In genomic region chr2:89977709-89978108, GRCm38 (mm10) we compare ENCODE assay signal across 52 mouse cellular contexts. TPM values are rescaled to one million over a fixed set of nuclear protein-coding genes. Genes with fewer than 3 reads are reported as not detected.
"Had no signal": no experiment of that assay in that cellular context is flagged by ENCODE, and none has a peak within 500 bp of the region (broad histone marks: within the 10 kb centered on the region; RNA-seq: fewer than 3 reads in every experiment).

No protein-coding gene starts in this region.

- H3K4me1 ChIP-seq: heart, embryonic 10.5 days; heart, embryonic 12.5 days; heart, embryonic 13.5 days; heart, embryonic 15.5 days; hindbrain, embryonic 10.5 days; hindbrain, embryonic 12.5 days; hindbrain, embryonic 13.5 days; hindbrain, embryonic 15.5 days; intestine, embryonic 15.5 days had no signal

- H3K9me3 ChIP-seq: heart, embryonic 10.5 days; heart, embryonic 12.5 days; heart, embryonic 13.5 days; heart, embryonic 15.5 days; hindbrain, embryonic 10.5 days; hindbrain, embryonic 12.5 days; hindbrain, embryonic 13.5 days; hindbrain, embryonic 15.5 days; intestine, embryonic 15.5 days; kidney, embryonic 15.5 days had no signal

- H3K27me3 ChIP-seq: heart, embryonic 12.5 days; heart, embryonic 13.5 days; heart, embryonic 15.5 days; hindbrain, embryonic 12.5 days; hindbrain, embryonic 13.5 days; hindbrain, embryonic 15.5 days; intestine, embryonic 15.5 days; kidney, embryonic 15.5 days had no signal

- H3K27ac ChIP-seq: heart, embryonic 10.5 days; heart, embryonic 13.5 days; heart, embryonic 15.5 days; hindbrain, embryonic 10.5 days; hindbrain, embryonic 12.5 days; hindbrain, embryonic 13.5 days; hindbrain, embryonic 14.5 days; hindbrain, embryonic 15.5 days; hindbrain, postnatal 0 days; intestine, embryonic 15.5 days; kidney, embryonic 15.5 days; kidney, postnatal 0 days; layer of hippocampus, adult 2 months; left cerebral cortex, adult 2 months had no signal

- H3K36me3 ChIP-seq: heart, embryonic 10.5 days; heart, embryonic 12.5 days; heart, embryonic 13.5 days; heart, embryonic 15.5 days; hindbrain, embryonic 10.5 days; hindbrain, embryonic 12.5 days; hindbrain, embryonic 13.5 days; hindbrain, embryonic 15.5 days; intestine, embryonic 15.5 days; kidney, embryonic 15.5 days had no signal

- H3K4me3 ChIP-seq: heart, embryonic 10.5 days; heart, embryonic 12.5 days; heart, embryonic 13.5 days; heart, embryonic 15.5 days; hindbrain, embryonic 10.5 days; hindbrain, embryonic 12.5 days; hindbrain, embryonic 13.5 days; hindbrain, embryonic 15.5 days; intestine, embryonic 15.5 days; kidney, embryonic 15.5 days; layer of hippocampus, adult 2 months; left cerebral cortex, adult 2 months had no signal

- H3K9ac ChIP-seq: heart, embryonic 12.5 days; heart, embryonic 13.5 days; heart, embryonic 15.5 days; hindbrain, embryonic 12.5 days; hindbrain, embryonic 13.5 days; hindbrain, embryonic 14.5 days; hindbrain, embryonic 15.5 days; intestine, embryonic 15.5 days; kidney, embryonic 15.5 days had no signal

- DNase-seq: heart, postnatal 10 days; heart, postnatal 14 days; heart, postnatal 36 days; heart, postnatal 4 days; kidney, adult 11 months; kidney, adult 18-20 months; kidney, adult 2 months; kidney, adult 8-10 months; kidney, adult 9 months; kidney, postnatal 10 days; kidney, postnatal 14 days; kidney, postnatal 25 days; kidney, postnatal 36 days; kidney, postnatal 4 days; layer of hippocampus, adult 9-11 months; layer of hippocampus, postnatal 36 days had no signal

- H3K4me2 ChIP-seq: heart, embryonic 11.5 days; heart, embryonic 12.5 days; heart, embryonic 13.5 days; heart, embryonic 15.5 days; hindbrain, embryonic 12.5 days; hindbrain, embryonic 13.5 days; hindbrain, embryonic 14.5 days; hindbrain, embryonic 15.5 days; intestine, embryonic 15.5 days; kidney, embryonic 15.5 days had no signal

RNA-seq across cellular contexts. Expression of gene Olfr1260, which starts 3.6 kb away (rescaled TPM):
- total RNA-seq: heart, postnatal 10 days; heart, postnatal 14 days; heart, postnatal 25 days; heart, postnatal 36 days; heart, postnatal 4 days; hematopoietic stem cell, adult 5-6 weeks; hindbrain, postnatal 0 days; layer of hippocampus, adult 18-20 months; layer of hippocampus, adult 2 months; layer of hippocampus, adult 8-10 months; layer of hippocampus, postnatal 10 days; layer of hippocampus, postnatal 14 days; layer of hippocampus, postnatal 25 days; layer of hippocampus, postnatal 36 days; left cerebral cortex, adult 18-20 months; left cerebral cortex, adult 2 months had no signal
- polyA plus RNA-seq: heart, embryonic 10.5 days; heart, embryonic 11.5 days; heart, embryonic 12.5 days; heart, embryonic 13.5 days; heart, embryonic 14.5 days; heart, embryonic 15.5 days; heart, embryonic 16.5 days; heart, postnatal 0 days; hindbrain, embryonic 10.5 days; hindbrain, embryonic 11.5 days; hindbrain, embryonic 12.5 days; hindbrain, embryonic 13.5 days; hindbrain, embryonic 14.5 days; hindbrain, embryonic 15.5 days; hindbrain, embryonic 16.5 days; hindbrain, postnatal 0 days; inflammation-experienced regulatory T-cells, adult 6 months; intestine, embryonic 14.5 days; intestine, embryonic 15.5 days; intestine, embryonic 16.5 days; intestine, postnatal 0 days; kidney, adult 2 months; kidney, embryonic 14.5 days; kidney, embryonic 15.5 days; kidney, embryonic 16.5 days; kidney, postnatal 0 days; large intestine, adult 2 months had no signal

RNA-seq across cellular contexts. Expression of gene Olfr1261, which starts 13.3 kb away (rescaled TPM):
- total RNA-seq: heart, postnatal 10 days; heart, postnatal 14 days; heart, postnatal 25 days; heart, postnatal 36 days; heart, postnatal 4 days; hematopoietic stem cell, adult 5-6 weeks; hindbrain, postnatal 0 days; layer of hippocampus, adult 18-20 months; layer of hippocampus, adult 2 months; layer of hippocampus, adult 8-10 months; layer of hippocampus, postnatal 10 days; layer of hippocampus, postnatal 14 days; layer of hippocampus, postnatal 25 days; layer of hippocampus, postnatal 36 days; left cerebral cortex, adult 18-20 months; left cerebral cortex, adult 2 months had no signal
- polyA plus RNA-seq: heart, embryonic 10.5 days; heart, embryonic 11.5 days; heart, embryonic 12.5 days; heart, embryonic 13.5 days; heart, embryonic 14.5 days; heart, embryonic 15.5 days; heart, embryonic 16.5 days; heart, postnatal 0 days; hindbrain, embryonic 10.5 days; hindbrain, embryonic 11.5 days; hindbrain, embryonic 12.5 days; hindbrain, embryonic 13.5 days; hindbrain, embryonic 14.5 days; hindbrain, embryonic 15.5 days; hindbrain, embryonic 16.5 days; hindbrain, postnatal 0 days; inflammation-experienced regulatory T-cells, adult 6 months; intestine, embryonic 14.5 days; intestine, embryonic 15.5 days; intestine, embryonic 16.5 days; intestine, postnatal 0 days; kidney, adult 2 months; kidney, embryonic 14.5 days; kidney, embryonic 15.5 days; kidney, embryonic 16.5 days; kidney, postnatal 0 days; large intestine, adult 2 months had no signal

RNA-seq across cellular contexts. Expression of gene Olfr1262, which starts 22.2 kb away (rescaled TPM):
- total RNA-seq: heart, postnatal 10 days; heart, postnatal 14 days; heart, postnatal 25 days; heart, postnatal 36 days; heart, postnatal 4 days; hematopoietic stem cell, adult 5-6 weeks; hindbrain, postnatal 0 days; layer of hippocampus, adult 18-20 months; layer of hippocampus, adult 2 months; layer of hippocampus, adult 8-10 months; layer of hippocampus, postnatal 10 days; layer of hippocampus, postnatal 14 days; layer of hippocampus, postnatal 25 days; layer of hippocampus, postnatal 36 days; left cerebral cortex, adult 18-20 months; left cerebral cortex, adult 2 months had no signal
- polyA plus RNA-seq: heart, embryonic 10.5 days; heart, embryonic 11.5 days; heart, embryonic 12.5 days; heart, embryonic 13.5 days; heart, embryonic 14.5 days; heart, embryonic 15.5 days; heart, embryonic 16.5 days; heart, postnatal 0 days; hindbrain, embryonic 10.5 days; hindbrain, embryonic 11.5 days; hindbrain, embryonic 12.5 days; hindbrain, embryonic 13.5 days; hindbrain, embryonic 14.5 days; hindbrain, embryonic 15.5 days; hindbrain, embryonic 16.5 days; hindbrain, postnatal 0 days; inflammation-experienced regulatory T-cells, adult 6 months; intestine, embryonic 14.5 days; intestine, embryonic 15.5 days; intestine, embryonic 16.5 days; intestine, postnatal 0 days; kidney, adult 2 months; kidney, embryonic 14.5 days; kidney, embryonic 15.5 days; kidney, embryonic 16.5 days; kidney, postnatal 0 days; large intestine, adult 2 months had no signal

RNA-seq across cellular contexts. Expression of gene Olfr1259, which starts 29.2 kb away (rescaled TPM):
- total RNA-seq: heart, postnatal 10 days; heart, postnatal 14 days; heart, postnatal 25 days; heart, postnatal 36 days; heart, postnatal 4 days; hematopoietic stem cell, adult 5-6 weeks; hindbrain, postnatal 0 days; layer of hippocampus, adult 18-20 months; layer of hippocampus, adult 2 months; layer of hippocampus, adult 8-10 months; layer of hippocampus, postnatal 10 days; layer of hippocampus, postnatal 14 days; layer of hippocampus, postnatal 25 days; layer of hippocampus, postnatal 36 days; left cerebral cortex, adult 18-20 months; left cerebral cortex, adult 2 months had no signal
- polyA plus RNA-seq: heart, embryonic 10.5 days; heart, embryonic 11.5 days; heart, embryonic 12.5 days; heart, embryonic 13.5 days; heart, embryonic 14.5 days; heart, embryonic 15.5 days; heart, embryonic 16.5 days; heart, postnatal 0 days; hindbrain, embryonic 10.5 days; hindbrain, embryonic 11.5 days; hindbrain, embryonic 12.5 days; hindbrain, embryonic 13.5 days; hindbrain, embryonic 14.5 days; hindbrain, embryonic 15.5 days; hindbrain, embryonic 16.5 days; hindbrain, postnatal 0 days; inflammation-experienced regulatory T-cells, adult 6 months; intestine, embryonic 14.5 days; intestine, embryonic 15.5 days; intestine, embryonic 16.5 days; intestine, postnatal 0 days; kidney, adult 2 months; kidney, embryonic 14.5 days; kidney, embryonic 15.5 days; kidney, embryonic 16.5 days; kidney, postnatal 0 days had no signal

RNA-seq across cellular contexts. Expression of gene Olfr1263, which starts 34.2 kb away (rescaled TPM):
- total RNA-seq: heart, postnatal 10 days; heart, postnatal 14 days; heart, postnatal 25 days; heart, postnatal 36 days; heart, postnatal 4 days; hematopoietic stem cell, adult 5-6 weeks; hindbrain, postnatal 0 days; layer of hippocampus, adult 18-20 months; layer of hippocampus, adult 2 months; layer of hippocampus, adult 8-10 months; layer of hippocampus, postnatal 10 days; layer of hippocampus, postnatal 14 days; layer of hippocampus, postnatal 25 days; layer of hippocampus, postnatal 36 days; left cerebral cortex, adult 18-20 months; left cerebral cortex, adult 2 months had no signal
- polyA plus RNA-seq: heart, embryonic 10.5 days; heart, embryonic 11.5 days; heart, embryonic 12.5 days; heart, embryonic 13.5 days; heart, embryonic 14.5 days; heart, embryonic 15.5 days; heart, embryonic 16.5 days; heart, postnatal 0 days; hindbrain, embryonic 10.5 days; hindbrain, embryonic 11.5 days; hindbrain, embryonic 12.5 days; hindbrain, embryonic 13.5 days; hindbrain, embryonic 14.5 days; hindbrain, embryonic 15.5 days; hindbrain, embryonic 16.5 days; hindbrain, postnatal 0 days; inflammation-experienced regulatory T-cells, adult 6 months; intestine, embryonic 14.5 days; intestine, embryonic 15.5 days; intestine, embryonic 16.5 days; intestine, postnatal 0 days; kidney, adult 2 months; kidney, embryonic 14.5 days; kidney, embryonic 15.5 days; kidney, embryonic 16.5 days; kidney, postnatal 0 days; large intestine, adult 2 months had no signal
